Mouse (Mus musculus): ENCODE measurements around the gene Swap70.

The Swap70 gene

GRCm38 (mm10) chr7:110305486-110305885, 84.0 kb downstream of the Swap70 start:
- no peak for DNase-seq (ENCODE audit: low spot score in 2 of 2)

GRCm38 (mm10) chr7:110306281-110306680, 84.8 kb downstream of the Swap70 start:
- no peak for DNase-seq (ENCODE audit: low spot score in 2 of 2)

- DNase-seq (ENCODE audit: low spot score in 2 of 2) = no peak
Observed at GRCm38 (mm10) chr7:110307741-110308140, 86.2 kb downstream of the Swap70 start.

- DNase-seq (ENCODE audit: low spot score in 2 of 2) = no peak
Observed at GRCm38 (mm10) chr7:110309246-110309645, 87.7 kb downstream of the Swap70 start.

- no peak for DNase-seq (ENCODE audit: low spot score in 2 of 2)
Observed at GRCm38 (mm10) chr7:110313392-110314055, 92.0 kb downstream of the Swap70 start.

- no peak for DNase-seq (ENCODE audit: low spot score in 2 of 2)
Observed at GRCm38 (mm10) chr7:110314401-110314890, 92.9 kb downstream of the Swap70 start.

GRCm38 (mm10) chr7:110315352-110315751, 93.8 kb downstream of the Swap70 start:
- no peak for DNase-seq (ENCODE audit: low spot score in 2 of 2)

- DNase-seq (ENCODE audit: low spot score in 2 of 2) = no peak
Observed at GRCm38 (mm10) chr7:110317412-110317811, 95.9 kb downstream of the Swap70 start.

- DNase-seq (ENCODE audit: low spot score in 2 of 2) = no peak
Observed at GRCm38 (mm10) chr7:110318971-110319519, 97.5 kb downstream of the Swap70 start.

GRCm38 (mm10) chr7:110321106-110321505, 99.6 kb downstream of the Swap70 start:
- DNase-seq (ENCODE audit: low spot score in 2 of 2) = no peak

- DNase-seq (ENCODE audit: low spot score in 2 of 2) = no peak
Observed at GRCm38 (mm10) chr7:110324852-110325251, 103.3 kb downstream of the Swap70 start.

- DNase-seq (ENCODE audit: low spot score in 2 of 2) = no peak
Observed at GRCm38 (mm10) chr7:110325381-110326110, 104.0 kb downstream of the Swap70 start.

Data from urinary bladder, adult 18-20 months (tissue).